Mouse (Mus musculus): ENCODE data around the gene Snu13.

GRCm38 (mm10) chr15:82016830-82017229 is 30.6 kb downstream of the Snu13 start:
- no peak for TF ChIP-seq CTCF (IDR thresholded peaks at IDR 0.05; ENCODE audit: low read depth)
- no peak for TF ChIP-seq EP300 (IDR thresholded peaks at IDR 0.05; ENCODE audit: low read depth)
